Mouse (Mus musculus): ENCODE measurements around the gene Tnni3k.

DNA sequence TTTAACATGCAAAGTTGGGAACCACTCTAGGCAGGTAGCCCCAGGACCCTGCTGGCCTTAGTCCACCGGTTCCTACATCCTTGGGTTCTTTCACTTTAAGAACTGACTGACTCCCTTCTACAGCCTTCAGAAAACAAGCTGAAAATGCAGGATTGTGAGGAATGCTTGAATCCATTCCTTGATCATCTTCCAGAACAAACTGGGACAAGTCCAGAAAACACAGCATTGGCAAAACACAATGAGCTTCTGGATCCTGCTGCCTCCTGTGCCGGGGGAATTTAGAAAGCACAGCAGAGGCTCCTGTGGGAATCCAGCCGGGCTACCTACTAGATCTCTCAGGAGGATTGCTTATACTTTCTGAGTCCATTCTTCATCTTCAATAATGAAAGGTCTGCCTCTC is 229.5 kb downstream of the Tnni3k start:
- TF ChIP-seq MAFK (IDR thresholded peaks at IDR 0.05; ENCODE audit: insufficient read depth, low read depth, low read length) = no peak
- no peak for TF ChIP-seq CHD2 (IDR thresholded peaks at IDR 0.05; ENCODE audit: low read depth, low read length)
- TF ChIP-seq ZC3H11A (IDR thresholded peaks at IDR 0.05; ENCODE audit: borderline replicate concordance, low read depth, low read length) = no peak
- no peak for TF ChIP-seq HCFC1 (IDR thresholded peaks at IDR 0.05; ENCODE audit: borderline replicate concordance, insufficient read depth, low read length)
- TF ChIP-seq ZNF384 (IDR thresholded peaks at IDR 0.05; ENCODE audit: low read depth, low read length) = no peak
